Mouse (Mus musculus) retina, postnatal 7 days (tissue): ENCODE results near the gene Fam83b.

ENCODE experiments used
- DNase-seq: peaks from one replicate; pipeline ENCODE4 v3.0.0-alpha.2; 2012; ENCODE audit warnings: low read depth, low spot score

The Fam83b gene

GRCm38 (mm10) chr9:76521640-76522039, 45.3 kb downstream of the Fam83b start:
- DNase-seq, result no peak

GRCm38 (mm10) chr9:76518665-76519064, 48.3 kb downstream of the Fam83b start:
- DNase-seq, result no peak

- no peak for DNase-seq
These were observed 61.3 kb downstream of the Fam83b start for GRCm38 (mm10) chr9:76505650-76506049.

GRCm38 (mm10) chr9:76489737-76490136, 77.2 kb downstream of the Fam83b start:
- no peak for DNase-seq

GRCm38 (mm10) chr9:76480088-76480487, 86.8 kb downstream of the Fam83b start:
- no peak for DNase-seq

- no peak for DNase-seq
These were observed 97.4 kb downstream of the Fam83b start for GRCm38 (mm10) chr9:76469500-76469899.

GRCm38 (mm10) chr9:76461547-76461946, 105.4 kb downstream of the Fam83b start:
- no peak for DNase-seq

- DNase-seq, result no peak
These were observed 111.2 kb downstream of the Fam83b start for GRCm38 (mm10) chr9:76455703-76456102.
